Mouse (Mus musculus) neutrophil, adult 5-6 weeks (primary cell): ENCODE results near the gene Lpar3. TPM values are rescaled to one million over a fixed set of nuclear protein-coding genes. Genes with fewer than 3 reads are reported as not detected.
"Not testable (repeated sequence)": the region's sequence is repeated elsewhere in the genome, so short reads cannot be mapped to it uniquely, and the experiment has no call there.

Source experiments
- ATAC-seq: fragments of 151-379, 151-347 bp; 2 replicates; pipeline ENCODE4 v1.8.0; 2017; ENCODE audit warnings: mild to moderate bottlenecking, moderate TSS enrichment; ENCODE audit not compliant: insufficient number of reproducible peaks, poor library complexity, low FRiP score, severe bottlenecking; ENCODE audit errors: extremely low read depth
- total RNA-seq: library from RNA; stranded (forward); fragments of 200-1000 nt; gene quantifications from 2 replicates; pipeline ENCODE4 v1.2.3, GENCODE M21; 2017

Lpar3 gene
- total RNA-seq, 1 experiment from 2014 or later, result not detected

- no peak for ATAC-seq
These were observed 15.5 kb upstream of the Lpar3 start for GRCm38 (mm10) chr3:146205305-146205704.

DNA sequence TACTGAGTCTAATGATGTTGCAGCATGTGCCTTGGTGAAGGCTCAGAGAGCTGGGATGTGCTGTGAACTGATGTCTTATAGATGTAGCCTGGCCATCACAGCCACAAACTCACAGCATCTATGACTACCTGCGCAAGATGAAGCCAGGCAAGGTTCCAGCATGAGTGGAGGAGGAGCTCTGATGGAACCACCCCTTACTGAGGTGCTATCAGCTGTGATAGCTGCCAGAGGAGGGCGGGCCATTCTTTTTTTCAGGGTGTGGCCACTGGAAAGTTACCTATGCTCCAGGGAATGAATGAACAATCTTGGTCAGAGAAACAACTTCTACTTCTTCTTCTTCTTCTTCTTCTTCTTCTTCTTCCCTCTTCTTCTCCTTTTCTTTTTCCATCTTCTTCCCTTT lies 14.1 kb upstream of the Lpar3 start:
- no peak for ATAC-seq

GRCm38 (mm10) chr3:146207440-146207839 lies 13.3 kb upstream of the Lpar3 start:
- no peak for ATAC-seq

- not testable (repeated sequence) for ATAC-seq
These were observed 11.0 kb upstream of the Lpar3 start for GRCm38 (mm10) chr3:146209759-146210158.

- no peak for ATAC-seq
These were observed 9.5 kb upstream of the Lpar3 start for GRCm38 (mm10) chr3:146211141-146211747.

DNA sequence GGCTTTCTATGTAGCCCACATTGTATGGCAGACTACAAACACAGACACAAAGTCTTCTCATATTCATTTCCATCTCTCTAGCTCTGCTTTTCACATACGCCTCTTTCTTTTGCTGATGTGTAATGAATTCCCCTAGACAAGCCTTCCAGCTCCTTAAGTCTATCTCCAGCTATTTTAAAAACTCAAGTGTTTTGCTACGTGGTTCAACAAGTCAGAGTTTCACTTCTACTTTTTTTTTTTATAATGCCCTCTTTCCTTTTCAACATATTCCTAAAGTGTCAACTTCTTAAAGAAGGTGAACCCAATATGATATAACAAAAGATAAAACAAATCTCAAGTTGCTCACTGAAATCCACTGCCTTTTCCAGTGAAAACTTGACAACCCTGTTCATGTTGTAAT lies 8.8 kb upstream of the Lpar3 start:
- no peak for ATAC-seq

DNA sequence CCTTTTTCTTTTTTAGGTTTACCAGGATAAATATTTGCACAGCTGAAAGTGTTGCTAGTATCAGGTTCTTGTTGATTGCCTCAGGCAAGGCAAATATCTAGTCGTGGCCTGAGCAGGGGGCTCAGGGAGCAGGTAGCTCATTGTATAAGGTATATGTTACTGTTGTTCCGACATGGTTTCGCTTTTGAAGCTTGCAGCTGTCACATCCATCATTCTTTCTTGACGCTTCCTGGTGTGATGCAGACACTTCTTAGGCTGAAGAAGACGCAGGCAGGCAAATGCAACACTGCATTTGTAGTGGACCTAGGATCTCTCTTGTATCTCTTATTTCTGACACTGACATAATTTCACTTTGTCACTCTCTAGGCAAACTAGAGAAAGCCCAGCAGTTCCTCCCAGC lies 7.4 kb upstream of the Lpar3 start:
- ATAC-seq, result no peak

GRCm38 (mm10) chr3:146216561-146216960 lies 4.2 kb upstream of the Lpar3 start:
- peak; percentile 47; the same call in 1 of the 2 replicates for ATAC-seq

GRCm38 (mm10) chr3:146224271-146224670 lies 3.5 kb downstream of the Lpar3 start:
- ATAC-seq, result no peak

DNA sequence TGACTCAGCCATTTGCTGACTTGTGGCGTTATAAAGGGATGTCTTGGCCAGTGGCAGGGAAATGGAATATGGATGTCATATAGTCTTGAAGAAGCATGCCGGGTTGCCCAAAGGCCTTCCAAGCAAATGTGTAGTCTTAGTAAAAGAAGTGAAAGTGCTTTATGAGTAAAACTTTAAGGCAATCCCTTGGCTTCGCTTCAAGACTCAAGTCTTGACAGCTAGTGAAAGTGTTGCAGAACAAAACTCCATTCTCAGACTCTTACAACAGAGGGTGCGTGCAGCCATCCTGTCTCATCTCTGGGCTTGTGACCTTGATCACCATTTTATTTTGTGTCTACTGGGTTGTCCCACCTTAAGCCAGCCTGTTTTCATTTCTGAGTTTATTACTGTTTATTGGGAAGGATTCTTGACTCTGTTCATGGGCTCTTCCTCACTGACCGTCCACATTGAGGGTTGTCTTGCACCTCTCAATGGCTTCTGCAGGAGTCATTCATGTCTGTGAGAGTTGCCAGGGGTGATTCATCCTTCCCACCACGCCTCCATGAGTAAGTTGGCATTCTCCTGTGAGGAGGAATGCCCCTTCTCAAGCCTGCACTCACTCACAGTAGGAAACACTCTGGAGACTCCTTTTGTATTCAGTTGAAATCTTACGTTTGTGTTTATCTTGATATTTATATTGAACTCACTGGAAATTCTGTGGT lies 4.4 kb downstream of the Lpar3 start:
- ATAC-seq, result no peak

GRCm38 (mm10) chr3:146227427-146227826 lies 6.7 kb downstream of the Lpar3 start:
- no peak for ATAC-seq

DNA sequence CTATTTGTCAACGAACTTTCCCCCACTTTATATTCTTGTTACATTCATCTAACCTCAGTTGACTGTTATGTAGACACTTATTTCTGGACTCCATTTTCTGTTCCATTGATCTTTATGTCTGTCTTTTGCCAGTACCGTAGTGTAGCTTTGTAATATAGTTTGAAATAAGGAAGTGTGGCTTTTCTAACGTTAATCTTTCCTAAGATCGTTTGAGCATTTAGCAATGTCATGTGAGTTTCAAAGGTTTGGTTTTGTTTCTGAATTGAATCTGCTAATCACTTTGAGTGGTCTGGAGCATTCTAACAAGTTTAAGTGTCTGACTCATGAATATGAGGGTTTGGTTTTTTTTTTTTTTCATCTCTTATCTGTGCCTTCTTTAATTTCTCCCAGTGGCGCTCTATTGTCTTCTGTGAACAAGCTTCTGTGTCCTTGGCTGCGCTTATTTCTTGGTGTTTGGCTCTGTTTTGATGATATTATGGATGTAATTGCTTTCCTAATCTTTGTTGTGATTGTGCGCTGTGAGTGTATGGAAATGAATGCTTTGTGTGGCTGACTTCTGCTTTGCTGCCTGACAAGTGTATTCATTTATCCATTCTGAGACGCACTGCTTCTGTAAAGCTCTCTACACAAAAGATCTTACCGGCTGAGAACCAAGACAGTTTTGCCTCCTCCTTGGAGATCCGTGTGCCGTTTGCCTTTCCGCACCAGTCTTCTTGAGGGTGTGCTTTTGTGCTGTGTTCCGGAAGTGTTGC lies 8.0 kb downstream of the Lpar3 start:
- ATAC-seq, result no peak

DNA sequence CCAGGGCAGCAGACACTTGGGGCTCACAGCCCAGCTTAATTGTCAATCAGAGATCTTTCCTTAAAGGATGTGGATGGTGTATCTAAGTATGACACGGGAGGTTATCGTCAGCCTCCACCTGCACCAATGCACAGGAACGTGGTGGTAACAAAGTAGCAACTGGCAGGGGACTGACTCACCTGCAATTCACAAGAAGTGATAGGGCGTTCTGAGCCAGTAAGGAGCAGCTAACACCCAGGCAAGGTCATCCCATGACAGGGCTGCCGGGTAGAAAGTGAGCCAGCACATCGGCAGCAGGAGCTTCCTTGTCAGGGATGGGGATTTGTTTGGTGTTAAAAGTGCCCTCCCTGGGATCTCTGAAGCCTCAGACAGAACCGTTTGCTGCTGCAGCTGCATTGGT lies 11.9 kb downstream of the Lpar3 start:
- ATAC-seq, result no peak

GRCm38 (mm10) chr3:146233741-146234140 lies 13.0 kb downstream of the Lpar3 start:
- no peak for ATAC-seq

DNA sequence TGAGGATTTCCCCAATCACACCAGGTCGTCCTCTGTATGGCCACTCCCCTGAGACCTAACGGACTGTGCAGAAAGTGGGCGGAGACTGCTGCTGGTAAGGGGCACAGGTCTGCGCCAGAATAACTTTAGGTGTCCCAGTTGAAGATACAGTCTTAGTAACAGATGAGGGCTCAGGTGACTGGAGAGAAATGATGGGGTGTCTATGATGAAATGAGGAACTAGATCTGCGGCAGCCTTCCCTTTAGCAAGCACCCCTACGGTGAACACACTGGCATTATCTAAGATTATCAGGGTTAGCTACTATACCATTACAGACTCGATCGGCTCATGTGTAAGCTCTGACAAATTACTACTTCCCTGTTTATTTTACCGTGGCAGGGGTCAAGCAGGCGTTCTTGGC lies 13.8 kb downstream of the Lpar3 start:
- no peak for ATAC-seq

- ATAC-seq, result no peak
These were observed 15.5 kb downstream of the Lpar3 start for GRCm38 (mm10) chr3:146236280-146236679.

GRCm38 (mm10) chr3:146237676-146238075 lies 16.9 kb downstream of the Lpar3 start:
- ATAC-seq, result no peak

DNA sequence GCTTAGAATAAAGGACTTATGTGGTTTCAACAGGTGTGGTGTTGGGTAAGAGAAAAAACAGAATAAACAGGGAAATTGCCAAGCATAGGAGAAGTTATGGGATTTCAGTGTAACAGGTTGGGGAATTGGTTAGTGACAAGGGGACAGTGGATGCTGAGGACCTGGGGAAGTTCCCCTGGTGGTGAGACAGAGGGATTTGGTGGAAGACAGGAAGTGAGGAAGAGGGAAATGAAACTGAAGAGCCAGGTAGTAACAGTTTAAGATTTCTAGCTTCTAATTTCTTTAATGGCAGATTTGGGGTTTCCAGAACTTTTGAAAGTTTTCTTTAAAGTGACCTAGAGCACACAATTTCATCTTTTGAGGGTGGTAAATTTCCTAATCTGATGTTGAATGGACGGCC lies 23.9 kb downstream of the Lpar3 start:
- ATAC-seq, result no peak

DNA sequence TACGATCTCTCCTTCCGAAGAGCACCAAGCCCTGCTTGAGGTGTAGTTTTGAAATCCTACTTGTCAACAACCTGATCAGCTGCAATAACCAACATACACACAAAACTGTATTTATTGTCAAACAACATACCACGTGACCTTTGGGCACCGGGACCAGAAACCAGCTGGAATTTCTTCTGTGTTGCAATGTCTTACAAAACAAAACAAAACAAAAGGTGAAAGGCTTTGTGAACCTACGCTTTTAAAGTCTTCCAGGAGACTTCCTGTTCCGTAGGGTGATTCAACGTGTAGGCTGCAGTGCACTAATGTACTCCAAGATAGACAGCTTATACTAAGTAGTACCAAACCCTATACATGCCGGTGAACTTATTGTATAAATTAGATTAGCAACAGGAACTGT lies 25.8 kb downstream of the Lpar3 start:
- no peak for ATAC-seq

DNA sequence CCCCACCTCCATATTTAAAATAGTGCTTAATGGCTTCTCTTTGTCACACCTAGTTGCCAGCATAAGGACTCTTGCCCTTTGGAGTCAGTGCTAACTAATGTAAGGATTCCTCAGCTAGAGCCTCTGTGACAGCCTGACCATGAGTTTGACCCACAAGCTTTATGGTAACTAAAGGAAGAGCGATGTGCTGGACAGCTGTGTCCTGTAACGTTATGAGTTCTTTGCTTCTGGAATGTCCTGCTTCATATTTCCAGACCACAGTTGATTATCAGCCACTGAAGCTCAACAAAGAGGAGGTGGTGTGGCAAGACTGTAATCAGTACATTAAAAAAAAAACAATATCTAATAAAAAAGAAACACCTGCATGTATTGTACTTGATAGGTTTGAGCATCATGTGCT lies 26.2 kb downstream of the Lpar3 start:
- no peak for ATAC-seq
